Mouse (Mus musculus): ENCODE measurements at regions not wholly inside any gene's neighbourhood (a gene's known extent, or its start where the extent isn't known, plus 50 kb on each side); places are given as distances from the start of the nearest gene placed in this dataset.

DNA sequence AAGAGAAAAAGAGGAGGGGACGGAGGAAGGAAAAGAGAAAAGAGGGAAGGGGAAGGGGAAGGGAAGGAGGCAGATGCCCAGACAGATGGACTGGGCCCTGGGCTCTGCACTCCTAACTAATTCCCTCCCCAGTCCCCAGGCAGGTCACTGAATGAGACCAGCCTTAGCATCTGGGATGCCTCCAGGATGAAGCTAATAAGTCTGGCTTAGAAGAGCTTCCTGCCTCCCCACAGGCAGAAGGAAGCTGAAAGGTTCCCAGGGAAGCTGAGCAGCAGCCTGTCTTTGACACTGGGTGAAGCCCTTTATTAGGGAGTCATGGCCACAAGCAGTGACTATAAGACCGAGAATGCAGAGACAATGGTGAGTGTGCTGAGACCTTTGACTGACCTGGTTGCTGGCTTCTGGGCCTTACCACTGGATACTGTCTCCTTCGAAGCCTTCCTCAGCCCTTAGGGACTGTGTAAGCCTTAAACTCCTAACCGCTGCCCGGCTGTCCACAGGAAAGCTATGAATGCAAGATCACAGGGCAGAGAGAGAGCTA is 76.7 kb upstream of the Bod1 start:
- DNase-seq (ENCODE audit: low spot score in 2 of 2) = no peak

DNA sequence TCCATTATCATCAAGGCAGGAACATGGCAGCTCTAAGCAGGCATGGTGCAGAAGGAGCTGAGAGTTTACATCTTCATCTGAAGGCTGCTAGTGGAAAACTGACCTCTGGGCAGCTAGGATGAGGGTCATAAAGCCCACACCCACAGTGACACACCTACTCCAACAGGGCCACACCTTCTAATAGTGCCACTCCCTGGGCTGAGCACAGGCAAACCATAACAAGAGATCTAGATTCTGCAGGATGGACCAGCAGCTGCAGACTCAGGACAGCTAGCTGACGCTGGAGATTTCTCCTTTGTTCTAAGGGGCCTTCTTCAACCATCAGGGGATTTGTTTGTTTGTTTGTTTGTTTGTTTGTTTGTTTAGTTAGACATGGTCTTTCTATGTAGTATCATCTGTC is 79.6 kb upstream of the Bod1 start:
- DNase-seq (ENCODE audit: low spot score in 2 of 2) = no peak

DNA sequence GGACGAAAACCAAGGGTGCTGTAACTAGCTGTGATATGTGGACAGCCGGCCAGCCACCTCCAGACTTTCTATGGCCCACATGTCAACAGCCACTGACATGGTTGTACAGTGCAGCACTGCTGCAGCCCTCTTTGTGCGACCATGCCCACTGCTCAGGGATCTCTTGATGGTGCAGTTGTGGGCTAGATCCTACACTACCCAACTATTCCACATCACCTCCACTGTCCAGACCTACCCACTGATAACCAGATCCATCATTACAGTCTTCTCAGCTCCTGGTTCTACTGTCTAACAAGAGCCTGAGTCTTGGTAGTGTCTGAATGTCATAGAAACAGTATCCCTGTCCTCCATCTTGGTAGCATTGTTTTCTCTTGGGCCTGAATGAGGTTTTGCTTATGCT is 81.5 kb upstream of the Bod1 start:
- DNase-seq (ENCODE audit: low spot score in 2 of 2) = no peak

DNA sequence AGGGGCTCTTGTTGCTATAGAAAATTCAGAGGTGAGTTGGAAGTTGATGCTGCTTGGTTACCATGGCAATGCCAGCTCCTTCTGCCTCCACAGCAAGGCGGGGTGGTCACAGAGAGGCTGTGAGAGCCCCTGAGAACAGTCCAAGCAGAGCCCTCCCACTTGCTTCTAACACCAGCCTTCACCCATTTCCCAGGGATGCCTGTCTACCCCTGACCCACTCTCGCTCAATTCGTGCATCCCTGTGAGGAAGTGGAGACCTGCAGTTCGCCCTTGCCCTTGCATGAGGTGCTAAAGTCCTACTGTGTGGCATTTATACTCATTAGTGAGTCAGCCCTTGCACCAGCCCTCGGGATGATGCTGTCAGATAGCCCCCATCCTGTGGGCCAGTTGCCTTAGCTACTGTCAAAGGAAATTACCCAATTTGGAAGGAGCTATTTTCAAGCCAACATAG is 82.1 kb upstream of the Bod1 start:
- DNase-seq (ENCODE audit: low spot score in 2 of 2) = no peak

DNA sequence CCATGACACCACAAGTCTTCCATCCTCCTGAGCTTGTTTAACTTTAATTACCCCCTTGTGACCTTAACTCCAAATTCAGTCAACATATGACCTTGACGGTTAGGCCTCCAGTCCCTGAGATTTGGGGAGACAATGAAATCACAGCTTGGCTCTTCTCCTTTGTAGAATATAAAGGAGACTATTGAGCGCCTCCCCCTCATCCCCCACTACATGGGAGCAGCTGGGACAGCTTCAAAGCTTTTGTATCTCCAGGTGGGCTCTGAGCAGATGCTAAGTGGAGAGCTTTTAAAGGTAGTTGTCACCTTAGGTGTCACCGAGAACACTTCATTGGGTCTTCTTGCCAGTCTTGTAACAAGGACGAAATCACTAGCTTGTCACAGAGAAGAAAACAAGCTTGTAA is 82.7 kb upstream of the Bod1 start:
- no peak for DNase-seq (ENCODE audit: low spot score in 2 of 2)

DNA sequence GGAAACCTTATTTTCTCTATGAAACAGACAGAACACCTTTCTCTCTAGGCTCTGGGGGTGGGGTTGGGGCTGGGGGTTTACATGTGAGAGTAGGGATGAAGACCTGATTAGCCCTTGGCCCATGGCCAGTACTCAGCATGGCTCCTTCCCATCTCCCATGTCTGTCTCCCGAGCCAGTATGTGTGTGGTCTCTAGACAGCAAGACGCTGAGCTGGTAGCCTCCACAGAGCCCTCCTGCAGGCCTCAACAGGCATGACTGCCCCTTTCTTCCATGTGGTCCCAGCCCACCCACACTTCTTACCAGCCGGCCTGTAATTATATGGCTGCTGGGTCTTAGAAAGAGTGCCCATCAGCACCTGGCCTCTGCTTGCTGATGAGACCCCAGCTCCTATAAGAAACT is 84.2 kb upstream of the Bod1 start:
- no peak for DNase-seq (ENCODE audit: low spot score in 2 of 2)

DNA sequence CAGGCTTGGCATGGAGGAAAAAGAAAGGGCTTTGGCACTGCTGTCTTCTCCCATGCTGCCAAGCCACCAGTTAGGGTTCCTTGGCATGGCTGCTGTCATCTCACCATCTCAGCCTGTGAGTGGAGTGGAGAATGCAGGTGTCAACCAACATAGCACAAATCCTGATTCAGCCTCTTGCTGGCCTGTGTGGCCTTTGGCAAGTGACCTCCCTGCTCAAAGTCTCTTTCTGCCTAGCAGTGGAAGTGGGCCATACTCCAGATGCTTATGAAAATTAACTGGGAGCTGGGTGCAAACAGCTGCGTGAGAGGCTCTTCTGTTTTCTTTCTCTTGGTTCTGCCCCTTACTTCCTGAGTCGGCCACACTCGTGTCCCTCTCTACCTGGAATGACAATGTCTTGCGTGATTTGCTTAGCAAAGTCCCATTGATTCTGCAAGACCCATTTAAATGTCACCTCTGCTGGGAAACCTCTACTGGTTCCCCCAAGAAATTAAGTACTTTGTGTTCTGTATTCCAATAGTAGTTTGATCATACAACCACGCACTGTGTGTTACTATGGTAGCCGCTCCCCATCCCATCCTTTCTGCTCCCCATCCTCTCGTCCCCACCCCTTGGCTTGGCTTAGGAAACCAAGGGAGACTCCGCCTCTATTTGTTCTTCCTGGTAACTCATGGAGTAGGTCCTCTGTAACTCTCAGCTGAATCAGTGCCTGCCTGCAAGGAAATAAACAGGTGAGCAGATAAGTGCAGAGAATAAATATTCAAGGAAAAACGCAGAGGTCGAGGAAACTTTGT is 84.9 kb upstream of the Bod1 start:
- no peak for DNase-seq (ENCODE audit: low spot score in 2 of 2)

DNA sequence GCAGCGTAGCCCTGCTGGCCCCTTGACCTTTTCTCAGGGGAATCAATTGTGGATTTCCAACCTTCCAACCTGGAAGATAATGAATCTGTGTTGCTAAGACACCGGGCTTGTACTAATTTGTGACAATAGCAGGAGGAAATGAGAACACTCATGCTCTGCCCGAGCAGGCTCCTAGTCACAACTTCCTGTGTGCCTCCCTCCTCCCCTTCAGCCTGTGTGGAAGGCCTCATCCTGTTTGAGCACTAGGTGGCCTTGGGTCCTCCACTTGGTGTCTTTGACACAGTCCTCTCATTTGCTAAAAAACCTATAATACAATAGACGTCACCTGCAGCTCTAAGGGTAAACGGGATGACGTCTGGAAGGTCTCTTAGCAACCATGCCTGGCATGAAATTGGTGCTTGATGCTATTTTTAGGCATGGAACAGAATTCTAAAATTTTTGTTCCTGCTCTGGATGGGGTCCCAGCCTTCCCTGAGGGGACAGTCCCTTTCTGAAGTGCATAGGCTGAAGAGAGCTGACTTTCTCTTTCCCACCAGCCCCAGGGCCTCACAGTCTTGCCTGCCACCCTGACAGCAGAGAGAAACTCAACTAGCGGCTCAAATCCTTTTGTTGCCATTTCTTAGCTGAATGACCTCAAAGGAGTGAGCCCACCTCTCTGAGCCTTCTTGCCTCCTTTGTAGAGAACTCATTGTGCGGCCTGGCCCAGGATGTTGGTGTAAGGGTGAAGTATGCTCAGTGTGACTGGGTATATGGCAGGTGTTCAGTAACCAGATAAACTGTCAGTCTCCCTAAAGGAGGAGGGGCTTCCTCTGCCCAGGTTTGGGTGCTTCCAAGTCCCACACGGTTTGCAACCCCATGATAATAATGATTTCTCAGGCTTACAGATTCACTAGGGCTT is 88.4 kb upstream of the Bod1 start:
- peak in 1 of 2 experiments; percentile 26 for DNase-seq (ENCODE audit: low spot score in 2 of 2)

DNA sequence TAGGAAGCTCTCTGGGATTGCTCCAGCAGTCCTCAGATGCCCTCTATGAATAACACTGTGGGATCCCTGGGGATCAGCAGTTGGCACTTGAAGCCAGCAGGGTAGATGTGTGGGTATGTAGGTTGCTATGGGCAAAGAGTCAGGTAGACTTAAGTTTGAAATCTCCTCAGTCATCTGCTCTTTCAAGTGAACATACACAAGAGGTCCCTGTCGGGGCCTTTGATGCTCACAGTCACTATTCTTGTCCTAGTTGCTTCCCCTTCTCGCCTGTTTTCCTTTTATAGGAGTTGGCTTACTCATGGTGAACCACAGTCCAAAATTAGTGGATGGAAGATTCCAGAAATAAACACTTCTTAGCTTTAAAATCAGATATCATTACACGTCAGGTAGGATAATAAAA is 92.2 kb upstream of the Bod1 start:
- DNase-seq (ENCODE audit: low spot score in 2 of 2) = no peak

DNA sequence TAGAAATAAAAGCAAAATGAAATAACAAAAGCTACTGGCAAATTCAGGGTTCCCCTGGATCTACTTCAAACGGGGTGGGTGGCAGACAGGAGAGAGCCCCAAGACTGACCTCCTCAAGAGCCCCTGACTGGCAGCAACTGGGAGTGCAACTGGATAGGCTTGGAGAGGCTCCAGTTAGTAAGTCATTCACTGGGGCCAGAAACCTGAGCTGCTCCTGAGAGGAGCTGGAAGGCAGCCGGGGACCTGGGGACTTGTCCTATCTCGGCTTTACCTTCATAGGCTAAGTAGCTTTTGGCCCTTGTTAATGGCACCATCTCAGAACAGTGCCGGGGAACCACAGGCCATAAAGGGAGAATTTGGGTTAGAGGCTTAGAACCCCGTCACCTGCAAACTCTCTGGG is 94.6 kb upstream of the Bod1 start:
- DNase-seq (ENCODE audit: low spot score in 2 of 2) = no peak

DNA sequence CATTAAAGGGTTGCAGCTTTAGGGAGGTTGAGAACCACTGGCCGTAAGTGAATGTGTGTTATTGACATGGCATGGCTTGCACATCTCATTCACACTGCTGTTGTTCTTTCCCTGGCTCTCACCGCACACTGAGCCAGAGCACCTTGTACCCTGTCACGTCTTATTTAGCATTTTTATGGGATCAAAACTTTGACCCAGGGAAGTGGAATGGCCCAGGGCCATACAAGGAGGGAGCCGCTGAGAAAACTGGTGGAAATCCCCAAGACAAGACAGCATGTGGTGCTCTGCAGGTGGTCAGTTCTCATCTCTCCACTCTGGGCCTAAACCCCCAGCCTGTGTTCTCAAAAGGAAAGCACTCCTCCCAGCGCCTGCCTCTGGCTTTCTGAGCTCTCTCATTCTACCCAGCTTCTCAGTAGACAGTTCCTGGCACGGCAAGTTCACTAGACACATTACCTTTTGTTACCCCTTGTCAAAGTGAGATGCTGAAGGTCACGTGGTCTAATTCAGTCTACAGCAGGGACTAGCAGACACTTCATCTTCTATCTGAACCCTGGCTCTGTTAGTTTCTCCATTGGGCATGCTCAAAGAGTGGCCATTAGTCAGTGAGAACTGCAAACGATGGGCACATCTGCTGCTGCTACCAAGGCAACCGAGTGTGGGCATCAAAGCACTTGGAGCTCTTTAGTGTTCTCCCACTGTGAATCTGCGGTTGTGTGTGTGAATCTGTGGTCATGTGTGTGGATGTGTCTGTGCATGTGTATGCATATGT is 96.2 kb upstream of the Bod1 start:
- no peak for DNase-seq (ENCODE audit: low spot score in 2 of 2)

DNA sequence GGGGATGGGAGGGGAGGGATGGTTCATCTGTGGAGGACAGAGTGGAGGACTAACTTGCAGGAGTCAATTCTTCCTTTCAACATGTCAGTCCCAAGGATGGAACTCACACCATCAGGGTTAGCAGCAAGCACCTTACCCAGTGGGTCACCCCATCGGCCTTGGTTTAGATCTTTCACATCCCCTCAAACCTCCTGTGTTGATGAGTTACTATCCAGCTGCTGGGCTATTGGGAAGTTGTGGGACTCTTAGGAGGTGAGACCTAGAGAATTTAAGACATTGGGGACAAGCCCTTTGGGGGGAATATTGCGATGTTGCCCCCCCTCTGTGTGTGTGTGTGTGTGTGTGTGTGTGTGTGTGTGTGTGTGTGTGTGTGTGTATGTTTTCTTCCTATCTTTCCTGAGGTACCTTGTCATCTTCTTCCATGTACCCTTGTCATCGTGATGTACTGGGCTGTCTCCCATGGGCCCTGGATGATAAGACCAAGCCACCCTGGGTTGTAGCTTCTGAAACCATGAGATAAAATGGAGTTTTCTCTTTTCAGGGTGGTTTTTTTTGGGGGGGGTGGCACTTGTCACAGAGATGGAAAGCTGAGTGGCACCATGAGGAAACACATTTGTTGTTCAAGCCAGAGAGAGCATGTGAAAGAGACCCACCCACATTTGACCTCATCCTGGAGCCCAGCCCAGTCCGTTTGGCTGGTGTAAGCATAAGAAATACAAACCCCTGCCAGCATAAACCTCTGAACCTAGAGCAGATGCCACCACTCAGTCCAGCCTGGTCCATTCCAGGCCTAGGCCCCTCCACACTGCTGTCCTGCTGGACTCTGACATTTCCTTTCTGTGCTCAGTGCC is 98.3 kb upstream of the Bod1 start:
- DNase-seq (ENCODE audit: low spot score in 2 of 2) = peak in 1 of 2 experiments; percentile 50

DNA sequence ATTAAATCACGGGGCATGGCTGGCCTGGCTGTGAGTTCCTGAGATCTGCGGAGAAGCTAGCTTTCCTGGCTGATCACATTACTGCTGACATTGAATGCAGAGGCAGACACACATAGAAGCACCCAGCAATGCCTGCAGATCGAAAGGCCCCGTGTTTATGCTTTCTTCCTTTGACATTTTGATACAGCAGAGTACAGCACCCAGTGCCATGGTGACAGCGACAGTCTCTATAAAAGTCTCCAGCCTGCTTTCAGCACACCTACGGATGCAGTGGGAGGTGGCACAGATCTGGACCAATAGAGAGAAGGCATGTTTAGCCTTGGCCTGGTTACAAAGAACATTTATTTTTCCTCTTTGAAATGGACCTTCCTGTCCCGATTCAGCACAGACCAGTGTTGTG is 99.2 kb upstream of the Bod1 start:
- DNase-seq (ENCODE audit: low spot score in 2 of 2) = no peak

DNA sequence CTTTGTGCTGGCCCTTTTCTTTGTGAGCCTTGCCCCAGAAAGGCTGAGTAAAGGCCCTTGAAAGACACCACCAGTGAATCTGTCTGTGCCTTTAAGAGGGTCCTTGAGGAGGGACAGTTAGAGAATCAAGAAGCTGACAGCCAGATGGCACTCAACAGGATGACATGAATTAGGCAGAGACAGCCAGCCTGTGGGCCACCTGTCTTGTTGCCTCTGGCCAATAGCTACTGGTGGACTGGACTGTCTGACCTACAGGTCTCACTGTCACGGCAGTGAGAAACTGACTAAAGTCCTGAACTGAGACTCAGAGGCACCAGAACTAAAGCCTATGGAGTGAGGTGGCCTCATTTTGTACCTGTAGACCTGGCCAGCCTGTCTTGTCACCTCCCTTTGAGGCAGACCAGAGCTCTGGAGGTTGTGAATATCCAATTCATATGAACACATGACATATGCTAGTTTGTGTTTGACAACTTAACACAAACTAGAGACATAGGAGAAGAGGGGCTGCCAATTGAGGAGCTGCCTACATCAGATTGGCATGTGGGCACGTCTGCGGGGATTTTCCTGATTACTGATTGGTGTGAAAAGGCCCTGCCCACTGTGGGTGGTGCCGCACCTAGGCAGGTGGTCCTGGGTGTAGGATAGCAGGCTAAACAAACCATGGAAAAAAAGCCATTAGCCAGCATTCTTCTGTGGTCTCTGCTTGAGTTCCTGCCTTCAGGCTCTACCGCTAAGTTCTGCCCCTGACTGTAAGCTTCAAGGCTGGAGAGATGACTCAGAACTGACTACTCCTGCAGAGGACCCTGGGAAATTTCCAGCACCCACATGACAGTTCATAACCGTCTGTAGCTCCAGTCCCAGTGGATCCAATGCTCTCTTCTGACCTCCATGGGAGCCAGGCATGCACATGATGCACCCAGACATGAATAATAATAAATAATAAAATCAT is 100.1 kb upstream of the Bod1 start:
- no peak for DNase-seq (ENCODE audit: low spot score in 2 of 2)

DNA sequence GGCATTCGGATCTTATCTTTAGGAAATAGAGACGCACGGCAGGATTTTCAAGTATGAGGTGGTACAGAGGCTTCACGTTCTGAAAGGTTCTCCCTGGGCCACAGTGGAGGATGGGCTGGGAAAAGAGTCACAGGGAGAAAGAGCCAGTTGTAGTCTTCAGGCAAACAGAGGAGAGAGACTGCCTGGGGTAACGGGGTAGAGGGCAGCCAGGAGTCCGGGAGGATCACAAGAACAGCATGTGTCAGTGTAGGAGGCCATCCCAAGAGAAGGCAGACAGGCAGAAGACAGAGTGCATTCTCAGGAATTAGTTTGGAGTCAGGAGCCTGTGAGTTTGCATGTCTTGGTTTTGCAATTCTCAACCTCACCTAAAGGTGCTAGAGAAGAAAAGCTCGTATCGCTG is 94.5 kb upstream of the Cpeb4 start:
- no peak for DNase-seq (ENCODE audit: low spot score in 2 of 2)

DNA sequence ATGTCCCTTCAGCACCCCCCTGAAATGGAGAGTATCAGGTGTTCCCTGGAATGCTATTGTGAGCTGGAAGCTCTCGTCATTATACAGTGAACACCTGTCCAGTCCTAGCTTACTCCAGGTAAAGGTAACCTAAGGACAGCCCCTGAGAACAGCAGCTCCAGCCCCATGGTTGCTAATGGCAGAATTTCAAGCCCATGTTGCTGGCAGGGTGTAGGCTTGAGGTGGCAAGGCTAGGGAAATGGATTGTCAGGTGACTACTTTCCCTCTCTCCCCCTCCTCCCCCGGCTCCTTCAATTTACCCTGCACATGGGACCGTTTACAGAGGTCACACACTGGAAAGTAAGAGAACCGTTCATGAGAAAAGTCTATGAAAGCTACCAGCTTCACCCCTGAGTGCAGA is 93.2 kb upstream of the Cpeb4 start:
- DNase-seq (ENCODE audit: low spot score in 2 of 2) = no peak

DNA sequence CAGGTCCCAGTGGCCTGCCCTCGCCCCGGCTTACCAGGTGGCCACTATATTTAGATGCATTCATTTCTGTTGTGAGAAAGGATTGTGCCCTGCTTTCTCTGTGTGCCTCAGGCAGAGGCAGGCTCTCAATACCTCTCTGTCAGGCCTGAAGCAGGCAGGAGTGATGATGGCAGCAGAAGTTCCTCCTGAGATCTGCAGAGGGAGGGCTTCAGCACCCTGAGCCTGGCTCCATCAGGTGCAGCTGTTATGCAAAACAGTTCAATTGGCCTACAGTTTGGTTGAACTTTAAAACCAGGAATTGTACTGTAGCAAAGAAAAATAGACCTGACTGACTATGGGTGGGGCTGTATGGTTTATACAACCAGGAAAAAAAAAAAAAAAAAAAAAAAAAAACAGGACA is 92.7 kb upstream of the Cpeb4 start:
- DNase-seq (ENCODE audit: low spot score in 2 of 2) = no peak

DNA sequence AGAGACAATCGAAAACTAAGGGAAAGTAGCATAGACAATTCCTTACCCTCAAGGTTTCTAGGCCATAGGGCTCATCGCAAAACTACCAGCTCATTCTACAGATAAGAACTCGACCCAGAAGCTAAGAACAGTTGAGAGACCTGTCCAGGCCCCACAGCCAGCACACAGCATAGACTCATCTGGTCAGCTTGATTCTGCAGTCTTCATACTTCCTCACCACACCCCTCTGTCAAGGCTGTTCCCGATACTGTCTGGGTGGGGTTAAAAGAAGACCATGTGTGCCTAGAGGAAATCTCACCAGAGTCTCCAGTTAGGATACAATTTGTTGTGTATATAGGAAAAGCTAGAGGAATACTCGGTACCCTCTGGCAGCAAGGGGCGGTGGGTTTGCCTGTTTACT is 91.0 kb upstream of the Cpeb4 start:
- peak in 1 of 2 experiments; percentile 28 for DNase-seq (ENCODE audit: low spot score in 2 of 2)

DNA sequence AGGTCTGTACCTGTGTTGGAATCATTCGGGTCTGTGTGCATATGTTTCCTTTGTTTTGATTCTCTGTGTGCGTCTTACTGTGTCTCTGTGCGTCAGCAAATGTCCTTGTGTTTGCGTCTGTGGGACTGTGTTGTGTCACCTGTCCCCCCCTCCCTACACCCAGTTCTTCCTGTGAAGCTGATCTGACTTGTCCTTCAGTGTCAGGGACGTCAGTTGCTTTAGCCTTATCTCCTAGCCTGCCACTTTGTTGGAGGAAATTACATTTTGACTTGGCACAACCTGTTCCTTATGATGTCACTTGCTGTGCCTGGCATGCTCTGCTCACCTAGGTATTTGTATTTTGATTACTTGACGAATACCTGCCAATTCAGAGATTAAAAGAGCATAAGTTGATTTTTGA is 90.4 kb upstream of the Cpeb4 start:
- no peak for DNase-seq (ENCODE audit: low spot score in 2 of 2)

DNA sequence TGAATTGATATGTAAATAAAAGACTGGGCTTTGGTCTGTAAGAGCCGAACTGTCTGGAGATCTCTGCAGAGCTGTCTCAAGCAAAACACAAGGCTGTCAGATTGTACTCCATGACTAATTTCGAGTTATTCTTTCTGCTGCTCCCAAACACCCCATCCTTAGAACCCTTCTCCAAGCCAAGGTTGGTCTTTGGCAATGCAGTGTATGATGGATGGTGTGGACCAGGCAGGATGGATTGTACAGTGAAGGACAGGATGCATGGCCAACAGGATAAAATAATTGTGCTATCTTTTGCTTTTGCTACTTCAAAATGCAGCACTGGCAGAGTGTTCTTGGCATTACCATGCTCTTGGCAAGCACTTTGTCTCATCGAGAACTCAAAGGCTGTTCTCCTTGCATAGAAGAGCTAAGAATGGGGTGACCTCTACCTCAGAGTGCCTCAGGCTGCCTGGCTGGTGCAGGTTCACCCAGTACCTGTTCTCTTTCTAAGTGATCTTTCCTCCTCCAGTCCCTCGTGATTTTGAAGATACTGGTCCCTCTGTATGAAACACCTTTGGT is 88.4 kb upstream of the Cpeb4 start:
- DNase-seq (ENCODE audit: low spot score in 2 of 2) = no peak
